Mouse (Mus musculus) limb, embryonic 11.5 days (tissue): ENCODE data around the gene Efhd2. TPM values are rescaled to one million over a fixed set of nuclear protein-coding genes. Genes with fewer than 3 reads are reported as not detected.

Experiments used
- ATAC-seq: fragments of 200-750 bp; cut with Nextera tagmentation; 2 replicates; pipeline ENCODE4 v1.8.0; 2017; ENCODE audit warnings: low read depth; ENCODE audit not compliant: insufficient number of reproducible peaks, low FRiP score, low TSS enrichment
- DNase-seq: peaks from one replicate; pipeline ENCODE4 v3.0.0-alpha.2; 2015; ENCODE audit warnings: low spot score
- H3K27ac ChIP-seq: fragments of 300-500 bp; sonication (generic); replicated peaks from 2 replicates; pipeline ENCODE4 v1.5.1; 2014; ENCODE audit warnings: low read depth, mild to moderate bottlenecking, low read length
- H3K27me3 ChIP-seq: fragments of 300-500 bp; sonication (generic); 2 replicates; pipeline ENCODE4 v1.6.1; 2014; ENCODE audit warnings: mild to moderate bottlenecking, low read length, mixed read lengths; ENCODE audit not compliant: control insufficient read depth, insufficient read depth
- H3K36me3 ChIP-seq: fragments of 300-500 bp; sonication (generic); 2 replicates; pipeline ENCODE4 v1.6.1; 2014; ENCODE audit warnings: mild to moderate bottlenecking, low read length, moderate library complexity, mixed read lengths; ENCODE audit not compliant: control insufficient read depth, insufficient read depth
- H3K4me1 ChIP-seq: fragments of 300-500 bp; sonication (generic); 2 replicates; pipeline ENCODE4 v1.6.1; 2014; ENCODE audit warnings: low read length, mixed read lengths; ENCODE audit not compliant: control insufficient read depth, insufficient read depth
- H3K4me2 ChIP-seq: fragments of 300-500 bp; sonication (generic); 2 replicates; pipeline ENCODE4 v1.6.1; 2014; ENCODE audit warnings: low read depth, mild to moderate bottlenecking, moderate library complexity; ENCODE audit not compliant: severe bottlenecking
- H3K4me3 ChIP-seq: fragments of 300-500 bp; sonication (generic); 2 replicates; pipeline ENCODE4 v1.5.1; 2014; ENCODE audit warnings: low read depth, low read length
- H3K9ac ChIP-seq: fragments of 300-500 bp; sonication (generic); 2 replicates; pipeline ENCODE4 v1.6.1; 2014; ENCODE audit warnings: mild to moderate bottlenecking, low read length
- H3K9me3 ChIP-seq: fragments of 300-500 bp; sonication (generic); 2 replicates; pipeline ENCODE4 v1.6.1; 2016; ENCODE audit warnings: low read length; ENCODE audit not compliant: control insufficient read depth
- WGBS: fragments of 180-500 bp; shearing (Covaris S2); extraction: QIAGEN DNeasy Blood & Tissue Kit; methylation state at CpG from one replicate; pipeline ENCODE4 v1.1.7; 2014; 5-methylcytosine and 5-hydroxymethylcytosine counted together
- polyA plus RNA-seq: library from polyadenylated mRNA; unstranded; fragments of >200 nt; fragmentation: Nextera tagmentation; extraction: Ambion mirVana; gene quantifications from 2 replicates; pipeline ENCODE4 v1.2.1, GENCODE M21; 2014

Efhd2 gene
- polyA plus RNA-seq, 1 experiment from 2014 or later = 19.8 TPM

GRCm38 (mm10) chr4:141818861-141819260 lies 55.9 kb downstream of the Efhd2 start:
- no peaks in the 10 kb centered on the region for H3K4me1 ChIP-seq
- no peak overlapping the region for H3K9ac ChIP-seq
- no peak overlapping the region for H3K4me3 ChIP-seq
- H3K36me3 ChIP-seq = no peaks in the 10 kb centered on the region
- WGBS = 84% methylated on average over 13 of the region's 13 CpGs
- H3K27ac ChIP-seq = no peak overlapping the region
- no peaks in the 10 kb centered on the region for H3K9me3 ChIP-seq
- no peak overlapping the region for H3K4me2 ChIP-seq
- no peak for ATAC-seq
- H3K27me3 ChIP-seq = no peaks in the 10 kb centered on the region
- no peak for DNase-seq

- no peak for DNase-seq
- Histone ChIP-seq H3K9me3 (no peaks in the 10 kb centered on the region), H3K4me3 (no peak overlapping the region), H3K9ac (no peak overlapping the region), H3K27ac (no peak overlapping the region), H3K4me1 (no peaks in the 10 kb centered on the region), H3K4me2 (no peak overlapping the region), H3K36me3 (0 out of 2 replicates have a peak, but pooled peaks cover 1% of the 10 kb centered on the region), H3K27me3 (no peaks in the 10 kb centered on the region)
- 77% methylated on average over 10 of the region's 10 CpGs for WGBS
- ATAC-seq = no peak
These were observed 57.0 kb downstream of the Efhd2 start for GRCm38 (mm10) chr4:141817706-141818105.

GRCm38 (mm10) chr4:141816776-141817655 lies 57.7 kb downstream of the Efhd2 start:
- ATAC-seq = no peak
- H3K4me1 ChIP-seq = no peaks in the 10 kb centered on the region
- H3K9ac ChIP-seq = no peak overlapping the region
- no peak for DNase-seq
- H3K27ac ChIP-seq = no peak overlapping the region
- no peak overlapping the region for H3K4me3 ChIP-seq
- 82% methylated on average over 14 of the region's 14 CpGs for WGBS
- no peak overlapping the region for H3K4me2 ChIP-seq
- no peaks in the 10 kb centered on the region for H3K9me3 ChIP-seq
- no peaks in the 10 kb centered on the region for H3K27me3 ChIP-seq
- 0 out of 2 replicates have a peak, but pooled peaks cover 4% of the 10 kb centered on the region for H3K36me3 ChIP-seq

- Histone ChIP-seq H3K9ac (no peak overlapping the region), H3K27ac (no peak overlapping the region), H3K4me1 (no peaks in the 10 kb centered on the region), H3K27me3 (no peaks in the 10 kb centered on the region), H3K4me2 (no peak overlapping the region), H3K36me3 (peaks cover 6% of the 10 kb centered on the region; the same call in 1 of the 2 replicates), H3K9me3 (no peaks in the 10 kb centered on the region), H3K4me3 (no peak overlapping the region)
- DNase-seq (no peak), ATAC-seq (no peak)
- WGBS = 87% methylated on average over 7 of the region's 7 CpGs
These were observed 58.5 kb downstream of the Efhd2 start for GRCm38 (mm10) chr4:141816267-141816666.

- ATAC-seq = no peak
- 95% methylated on average over 7 of the region's 7 CpGs for WGBS
- Histone ChIP-seq H3K4me2 (no peak overlapping the region), H3K9ac (no peak overlapping the region), H3K9me3 (no peaks in the 10 kb centered on the region), H3K27ac (no peak overlapping the region), H3K27me3 (no peaks in the 10 kb centered on the region), H3K4me1 (no peaks in the 10 kb centered on the region), H3K36me3 (peaks cover 12% of the 10 kb centered on the region; the same call in 1 of the 2 replicates), H3K4me3 (no peak overlapping the region)
- no peak for DNase-seq
These were observed 63.3 kb downstream of the Efhd2 start for GRCm38 (mm10) chr4:141811375-141811774.

GRCm38 (mm10) chr4:141810975-141811374 lies 63.7 kb downstream of the Efhd2 start:
- Histone ChIP-seq H3K4me3 (no peak overlapping the region), H3K9ac (no peak overlapping the region), H3K4me2 (no peak overlapping the region), H3K27ac (no peak overlapping the region), H3K9me3 (no peaks in the 10 kb centered on the region), H3K27me3 (no peaks in the 10 kb centered on the region), H3K4me1 (no peaks in the 10 kb centered on the region), H3K36me3 (peaks cover 12% of the 10 kb centered on the region; the same call in 1 of the 2 replicates)
- 98% methylated on average over 2 of the region's 2 CpGs for WGBS
- ATAC-seq (no peak), DNase-seq (no peak)

GRCm38 (mm10) chr4:141809850-141810464 lies 64.8 kb downstream of the Efhd2 start:
- H3K4me3 ChIP-seq = no peak overlapping the region
- H3K9me3 ChIP-seq = no peaks in the 10 kb centered on the region
- H3K27ac ChIP-seq = no peak overlapping the region
- 80% methylated on average over 8 of the region's 8 CpGs for WGBS
- H3K36me3 ChIP-seq = peaks cover 19% of the 10 kb centered on the region; the same call in 1 of the 2 replicates
- no peaks in the 10 kb centered on the region for H3K4me1 ChIP-seq
- ATAC-seq (no peak), DNase-seq (peak; percentile 50)
- no peak overlapping the region for H3K4me2 ChIP-seq
- no peak overlapping the region for H3K9ac ChIP-seq
- no peaks in the 10 kb centered on the region for H3K27me3 ChIP-seq
